Comparison of ENCODE assay signal across 8 mouse cellular contexts in genomic region chrX:100778397-100778796, GRCm38 (mm10). TPM values are rescaled to one million over a fixed set of nuclear protein-coding genes. Genes with fewer than 3 reads are reported as not detected.
DNase-seq lines count a peak whose midpoint lies in the region; ATAC-seq and TF ChIP-seq lines count a peak whose summit lies in the region.

No protein-coding gene starts in this region.

- H3K9ac ChIP-seq in neural tube, embryonic 11.5 days (ENCODE audit: low read length) = no peak overlapping the region; the same call in 1 of the 2 replicates
- no peak overlapping the region for H3K9ac ChIP-seq in limb, embryonic 15.5 days
- H3K9ac ChIP-seq in stomach, postnatal 0 days (ENCODE audit: low read length) = no peak overlapping the region

- no peak for TF ChIP-seq CTCF in stomach, postnatal 0 days (IDR thresholded peaks at IDR 0.05; ENCODE audit: low read depth)

- no peak for ATAC-seq in CD4-positive, CD25-positive, alpha-beta regulatory T cell, adult 4 months
- ATAC-seq in neural tube, embryonic 11.5 days (ENCODE audit: insufficient read depth, low FRiP score, low TSS enrichment) = no peak
- no peak for ATAC-seq in limb, embryonic 15.5 days (ENCODE audit: insufficient number of reproducible peaks, low FRiP score, low TSS enrichment, low read depth)
- no peak for ATAC-seq in stomach, postnatal 0 days (ENCODE audit: low FRiP score, low TSS enrichment)

- WGBS in neural tube, embryonic 11.5 days = 38% methylated on average over 5 of the region's 5 CpGs
- 33% methylated on average over 5 of the region's 5 CpGs for WGBS in limb, embryonic 15.5 days
- WGBS in stomach, postnatal 0 days = 25% methylated on average over 5 of the region's 5 CpGs

- H3K36me3 ChIP-seq in neural tube, embryonic 11.5 days (ENCODE audit: control insufficient read depth, insufficient read depth, low read length) = no peaks in the 10 kb centered on the region
- H3K36me3 ChIP-seq in limb, embryonic 15.5 days = no peaks in the 10 kb centered on the region
- H3K36me3 ChIP-seq in stomach, postnatal 0 days (ENCODE audit: control insufficient read depth, insufficient read depth, low read length) = no peaks in the 10 kb centered on the region

- H3K4me1 ChIP-seq in neural tube, embryonic 11.5 days (ENCODE audit: control insufficient read depth, insufficient read depth, low read length) = peaks cover 3% of the 10 kb centered on the region; the same call in 1 of the 2 replicates
- H3K4me1 ChIP-seq in limb, embryonic 15.5 days = no peaks in the 10 kb centered on the region; the same call in 1 of the 2 replicates
- H3K4me1 ChIP-seq in stomach, postnatal 0 days (replicated peaks; ENCODE audit: control insufficient read depth, insufficient read depth) = no peaks in the 10 kb centered on the region

- H3K27ac ChIP-seq in neural tube, embryonic 11.5 days (ENCODE audit: low read depth, low read length) = no peak overlapping the region
- no peak overlapping the region for H3K27ac ChIP-seq in limb, embryonic 15.5 days
- H3K27ac ChIP-seq in stomach, postnatal 0 days (replicated peaks) = no peak overlapping the region

- DNase-seq in CD4-positive, CD25-positive, alpha-beta regulatory T cell, adult 2 months (ENCODE audit: low read depth, low spot score) = peak; percentile 18
- DNase-seq in neural tube, embryonic 11.5 days (ENCODE audit: low spot score) = no peak
- DNase-seq in neural tube, embryonic 10.5 days (ENCODE audit: extremely low spot score, low spot score) = no peak
- no peak for DNase-seq in stomach, postnatal 0 days (ENCODE audit: low spot score)
- no peak for DNase-seq in spleen, postnatal 10 days (ENCODE audit: low spot score in 2 of 2)
- no peak for DNase-seq in ovary, postnatal 10 days (ENCODE audit: low spot score)

- no peaks in the 10 kb centered on the region for H3K9me3 ChIP-seq in neural tube, embryonic 11.5 days (ENCODE audit: control insufficient read depth, low read length)
- no peaks in the 10 kb centered on the region for H3K9me3 ChIP-seq in limb, embryonic 15.5 days
- H3K9me3 ChIP-seq in stomach, postnatal 0 days (ENCODE audit: control insufficient read depth, low read length) = no peaks in the 10 kb centered on the region

- H3K4me2 ChIP-seq in neural tube, embryonic 11.5 days (ENCODE audit: low read depth) = peak overlapping the region; percentile 45
- H3K4me2 ChIP-seq in limb, embryonic 15.5 days = peak overlapping the region; percentile 47
- peak overlapping the region; percentile 59 for H3K4me2 ChIP-seq in stomach, postnatal 0 days (replicated peaks; ENCODE audit: low read depth)

- H3K4me3 ChIP-seq in neural tube, embryonic 11.5 days (ENCODE audit: low read depth, low read length) = peak overlapping the region; percentile 58
- H3K4me3 ChIP-seq in limb, embryonic 15.5 days = peak overlapping the region; percentile 54
- peak overlapping the region; percentile 52; the same call in 1 of the 2 replicates for H3K4me3 ChIP-seq in stomach, postnatal 0 days (ENCODE audit: low read depth, low read length)

- no peaks in the 10 kb centered on the region for H3K27me3 ChIP-seq in neural tube, embryonic 11.5 days (ENCODE audit: control insufficient read depth, insufficient read depth, low read length)
- no peaks in the 10 kb centered on the region; the same call in 1 of the 2 replicates for H3K27me3 ChIP-seq in limb, embryonic 15.5 days
- H3K27me3 ChIP-seq in stomach, postnatal 0 days (ENCODE audit: control insufficient read depth, insufficient read depth, low read length) = no peaks in the 10 kb centered on the region

- TF ChIP-seq EP300 in stomach, postnatal 0 days (optimal IDR thresholded peaks at IDR 0.05) = no peak

RNA-seq across cellular contexts. Expression of gene Dlg3, which starts 10.9 kb away (rescaled TPM):
- 1 to 10 TPM; 4.1 to 6.4 TPM for polyA plus RNA-seq in CD4-positive, CD25-positive, alpha-beta regulatory T cell, adult 4 months (2017; shearing (Covaris generic))
- polyA plus RNA-seq in neural tube, embryonic 11.5 days (2014; fragmentation: Nextera tagmentation; extraction: Ambion mirVana) = 4.8 and 5.1 TPM in 2 replicates
- 2.4 and 3.5 TPM in 2 replicates for polyA plus RNA-seq in limb, embryonic 15.5 days (2015; fragmentation: Nextera tagmentation; extraction: Ambion mirVana)
- polyA plus RNA-seq in stomach, postnatal 0 days (2015; fragmentation: Nextera tagmentation; extraction: Ambion mirVana) = 3.0 and 3.2 TPM in 2 replicates

RNA-seq across cellular contexts. Expression of gene Gdpd2, which starts 48.7 kb away (rescaled TPM):
- not detected for polyA plus RNA-seq in CD4-positive, CD25-positive, alpha-beta regulatory T cell, adult 4 months (2017; shearing (Covaris generic))
- 7.0 and 8.0 TPM in 2 replicates for polyA plus RNA-seq in neural tube, embryonic 11.5 days (2014; fragmentation: Nextera tagmentation; extraction: Ambion mirVana)
- 11.4 and 12.1 TPM in 2 replicates for polyA plus RNA-seq in limb, embryonic 15.5 days (2015; fragmentation: Nextera tagmentation; extraction: Ambion mirVana)
- polyA plus RNA-seq in stomach, postnatal 0 days (2015; fragmentation: Nextera tagmentation; extraction: Ambion mirVana) = 21.4 and 28.1 TPM in 2 replicates
